In genomic region chr10:8189331-8189981, GRCm38 (mm10) we compare ENCODE assay signal across 28 mouse cellular contexts.
DNase-seq lines count a peak whose midpoint lies in the region; ATAC-seq and TF ChIP-seq lines count a peak whose summit lies in the region.
"Had no signal": no experiment of that assay in that cellular context is flagged by ENCODE, and none has a peak within 500 bp of the region (broad histone marks: within the 10 kb centered on the region; RNA-seq: fewer than 3 reads in every experiment).

No protein-coding gene starts in this region.

- no peaks in the 10 kb centered on the region for H3K36me3 ChIP-seq in kidney, adult 2 months (ENCODE audit: control insufficient read depth, insufficient read depth, low read length)
- no peaks in the 10 kb centered on the region for H3K36me3 ChIP-seq in kidney, embryonic 15.5 days
- H3K36me3 ChIP-seq in midbrain, embryonic 11.5 days (ENCODE audit: control insufficient read depth, insufficient read depth, low read length): no peaks in the 10 kb centered on the region
- no peaks in the 10 kb centered on the region for H3K36me3 ChIP-seq in midbrain, embryonic 13.5 days
- H3K36me3 ChIP-seq: embryonic facial prominence, embryonic 10.5 days; embryonic facial prominence, embryonic 13.5 days; forebrain, embryonic 12.5 days; forebrain, embryonic 15.5 days; G1E; hindbrain, embryonic 12.5 days; hindbrain, embryonic 15.5 days had no signal

- no peak overlapping the region for H3K27ac ChIP-seq in kidney, adult 2 months (ENCODE audit: insufficient read depth, low read depth, low read length)
- H3K27ac ChIP-seq in kidney, embryonic 15.5 days: peak overlapping the region; percentile 58
- H3K27ac ChIP-seq in midbrain, embryonic 11.5 days (ENCODE audit: low read depth, low read length): no peak overlapping the region
- no peak overlapping the region for H3K27ac ChIP-seq in midbrain, embryonic 13.5 days
- H3K27ac ChIP-seq: embryonic facial prominence, embryonic 10.5 days; embryonic facial prominence, embryonic 13.5 days; forebrain, embryonic 12.5 days; forebrain, embryonic 15.5 days; heart, adult 2 months; hindbrain, embryonic 12.5 days; hindbrain, embryonic 15.5 days had no signal

- ATAC-seq in kidney, embryonic 15.5 days (replicated peaks; ENCODE audit: low FRiP score): peak; percentile 59; the same call in 1 of the 2 replicates
- no peak for ATAC-seq in midbrain, embryonic 11.5 days (ENCODE audit: low FRiP score)
- ATAC-seq in midbrain, embryonic 13.5 days: no peak
- ATAC-seq: activated CD4-positive, CD25-positive, alpha-beta regulatory T cell, adult 4 months; forebrain, embryonic 15.5 days had no signal

- peaks cover 9% of the 10 kb centered on the region; the same call in 1 of the 2 replicates for H3K4me1 ChIP-seq in kidney, adult 2 months (ENCODE audit: control insufficient read depth, insufficient read depth, low read length)
- peaks cover 22% of the 10 kb centered on the region for H3K4me1 ChIP-seq in kidney, embryonic 15.5 days
- no peaks in the 10 kb centered on the region for H3K4me1 ChIP-seq in midbrain, embryonic 11.5 days (ENCODE audit: control insufficient read depth, insufficient read depth, low read length)
- no peaks in the 10 kb centered on the region for H3K4me1 ChIP-seq in midbrain, embryonic 13.5 days (replicated peaks)
- H3K4me1 ChIP-seq: embryonic facial prominence, embryonic 13.5 days; forebrain, embryonic 12.5 days; forebrain, embryonic 15.5 days; hindbrain, embryonic 12.5 days; hindbrain, embryonic 15.5 days had no signal

- DNase-seq in kidney, adult 2 months: peak; percentile 17
- DNase-seq in kidney, postnatal 4 days: no peak
- DNase-seq in kidney, adult 8-10 months: no peak
- peak; percentile 54 for DNase-seq in midbrain, embryonic 11.5 days (ENCODE audit: low spot score, missing footprints)
- no peak for DNase-seq in MN1 (ENCODE audit: low spot score)
- DNase-seq: adrenal gland, adult 8-10 months; adrenal gland, postnatal 25 days; B cell, adult 2 months; cerebellum, adult 11-12 months; cerebellum, adult 8-10 months; cerebellum, postnatal 10 days; cerebellum, postnatal 36 days; embryo, embryonic 11 days; gastrocnemius, postnatal 25 days; heart, adult 2 months had no signal

- WGBS in kidney, adult 2 months: 58% methylated on average over 5 of the region's 5 CpGs
- WGBS in kidney, embryonic 15.5 days: 64% methylated on average over 5 of the region's 5 CpGs
- WGBS in midbrain, embryonic 11.5 days: 83% methylated on average over 5 of the region's 5 CpGs
- 88% methylated on average over 5 of the region's 5 CpGs for WGBS in midbrain, embryonic 13.5 days

- no peak overlapping the region for H3K9ac ChIP-seq in kidney, embryonic 15.5 days
- H3K9ac ChIP-seq in midbrain, embryonic 11.5 days (ENCODE audit: low read length): no peak overlapping the region
- no peak overlapping the region for H3K9ac ChIP-seq in midbrain, embryonic 13.5 days (replicated peaks)
- H3K9ac ChIP-seq: embryonic facial prominence, embryonic 13.5 days; forebrain, embryonic 12.5 days; forebrain, embryonic 15.5 days; hindbrain, embryonic 12.5 days; hindbrain, embryonic 15.5 days had no signal

- no peak overlapping the region for H3K4me2 ChIP-seq in kidney, embryonic 15.5 days
- no peak overlapping the region for H3K4me2 ChIP-seq in midbrain, embryonic 11.5 days
- no peak overlapping the region for H3K4me2 ChIP-seq in midbrain, embryonic 13.5 days (replicated peaks)
- H3K4me2 ChIP-seq: embryonic facial prominence, embryonic 13.5 days; forebrain, embryonic 12.5 days; forebrain, embryonic 15.5 days; heart, embryonic 11.5 days; hindbrain, embryonic 12.5 days; hindbrain, embryonic 15.5 days had no signal

- no peak overlapping the region for H3K4me3 ChIP-seq in kidney, adult 2 months (ENCODE audit: insufficient read depth, low read depth, low read length)
- H3K4me3 ChIP-seq in kidney, embryonic 15.5 days (replicated peaks): no peak overlapping the region
- H3K4me3 ChIP-seq in midbrain, embryonic 11.5 days (ENCODE audit: low read depth, low read length): no peak overlapping the region
- H3K4me3 ChIP-seq in midbrain, embryonic 13.5 days (replicated peaks): no peak overlapping the region
- H3K4me3 ChIP-seq: embryonic facial prominence, embryonic 10.5 days; embryonic facial prominence, embryonic 13.5 days; erythroblast, embryonic 14.5 days; forebrain, embryonic 12.5 days; forebrain, embryonic 15.5 days; heart, adult 2 months; hindbrain, embryonic 12.5 days; hindbrain, embryonic 15.5 days had no signal

- TF ChIP-seq POLR2A in kidney, adult 2 months (IDR thresholded peaks at IDR 0.05; ENCODE audit: low read depth, low read length): no peak

- H3K9me3 ChIP-seq in kidney, embryonic 15.5 days (replicated peaks): no peaks in the 10 kb centered on the region
- no peaks in the 10 kb centered on the region for H3K9me3 ChIP-seq in midbrain, embryonic 11.5 days (ENCODE audit: control insufficient read depth, low read length)
- no peaks in the 10 kb centered on the region for H3K9me3 ChIP-seq in midbrain, embryonic 13.5 days
- H3K9me3 ChIP-seq: embryonic facial prominence, embryonic 10.5 days; embryonic facial prominence, embryonic 13.5 days; forebrain, embryonic 12.5 days; forebrain, embryonic 15.5 days; G1E; hindbrain, embryonic 12.5 days; hindbrain, embryonic 15.5 days had no signal

- H3K27me3 ChIP-seq in kidney, adult 2 months (replicated peaks; ENCODE audit: control insufficient read depth, insufficient read depth, low read length): no peaks in the 10 kb centered on the region
- no peaks in the 10 kb centered on the region for H3K27me3 ChIP-seq in kidney, embryonic 15.5 days
- H3K27me3 ChIP-seq in midbrain, embryonic 11.5 days (ENCODE audit: control insufficient read depth, insufficient read depth, low read length): no peaks in the 10 kb centered on the region
- H3K27me3 ChIP-seq in midbrain, embryonic 13.5 days: no peaks in the 10 kb centered on the region
- H3K27me3 ChIP-seq: CH12.LX; embryonic facial prominence, embryonic 13.5 days; forebrain, embryonic 12.5 days; forebrain, embryonic 15.5 days; hindbrain, embryonic 12.5 days; hindbrain, embryonic 15.5 days had no signal

- no peak for TF ChIP-seq CTCF in kidney, adult 2 months (conservative IDR thresholded peaks at IDR 0.05; ENCODE audit: insufficient read depth, insufficient read length, low read depth, low read length)

Comparison
In these comparisons a context has a peak if more than half of its experiments do, and no peak if none do; other contexts are left out.
1. DNase-seq: peak in kidney, adult 2 months (single experiment) and midbrain, embryonic 11.5 days (single experiment); none in kidney, postnatal 4 days (0 of 2), kidney, adult 8-10 months (0 of 2) and MN1 (single experiment).